Mouse (Mus musculus) CD4-positive helper T cell, adult 2 months (primary cell): ENCODE data around the gene Rgs16.

Experiments used
- DNase-seq: peaks from one replicate; pipeline ENCODE4 v3.0.0-alpha.2; 2012; ENCODE audit warnings: low read depth, missing footprints, low spot score

Gene Rgs16

DNA sequence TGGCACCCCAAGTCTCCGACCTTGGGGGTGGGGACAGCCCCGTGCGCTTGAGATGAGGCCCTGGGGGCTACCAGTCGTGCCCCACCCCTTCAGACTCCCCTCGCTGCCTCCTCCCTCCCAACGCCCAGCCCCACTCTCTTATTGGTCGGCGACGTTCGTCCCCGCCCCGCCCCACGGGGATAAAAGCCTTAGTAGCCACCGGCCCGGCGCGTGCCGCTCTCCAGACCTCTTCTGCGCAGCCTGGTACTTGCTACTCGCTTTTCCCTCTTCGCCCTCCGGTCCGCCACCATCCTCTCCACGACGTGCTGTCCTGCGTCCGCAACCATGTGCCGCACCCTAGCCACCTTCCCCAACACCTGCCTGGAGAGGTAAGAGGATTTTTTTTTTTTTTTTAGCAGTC is at the start of gene Rgs16:
Gene Rgs16, plus strand, starts transcription at position 205 of the 400 bp plus-strand sequence.
- DNase-seq, result peak; percentile 81

DNA sequence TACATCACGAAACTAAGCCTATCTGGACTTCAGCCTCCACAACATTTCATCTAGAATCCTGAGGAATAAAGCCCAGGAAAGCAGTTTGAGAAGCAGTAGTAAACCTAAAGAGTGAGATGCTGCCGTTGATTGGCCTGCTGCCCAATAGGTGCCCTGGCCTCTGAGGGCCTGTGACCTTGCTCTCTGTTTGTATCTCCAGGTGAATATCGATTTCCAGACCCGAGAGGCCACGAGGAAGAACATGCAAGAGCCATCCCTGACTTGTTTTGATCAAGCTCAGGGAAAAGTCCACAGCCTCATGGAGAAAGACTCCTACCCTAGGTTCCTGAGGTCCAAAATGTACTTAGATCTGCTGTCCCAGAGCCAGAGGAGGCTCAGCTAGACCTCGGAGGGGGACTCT is 47.6 kb upstream of the Rgs16 start:
- no peak for DNase-seq

DNA sequence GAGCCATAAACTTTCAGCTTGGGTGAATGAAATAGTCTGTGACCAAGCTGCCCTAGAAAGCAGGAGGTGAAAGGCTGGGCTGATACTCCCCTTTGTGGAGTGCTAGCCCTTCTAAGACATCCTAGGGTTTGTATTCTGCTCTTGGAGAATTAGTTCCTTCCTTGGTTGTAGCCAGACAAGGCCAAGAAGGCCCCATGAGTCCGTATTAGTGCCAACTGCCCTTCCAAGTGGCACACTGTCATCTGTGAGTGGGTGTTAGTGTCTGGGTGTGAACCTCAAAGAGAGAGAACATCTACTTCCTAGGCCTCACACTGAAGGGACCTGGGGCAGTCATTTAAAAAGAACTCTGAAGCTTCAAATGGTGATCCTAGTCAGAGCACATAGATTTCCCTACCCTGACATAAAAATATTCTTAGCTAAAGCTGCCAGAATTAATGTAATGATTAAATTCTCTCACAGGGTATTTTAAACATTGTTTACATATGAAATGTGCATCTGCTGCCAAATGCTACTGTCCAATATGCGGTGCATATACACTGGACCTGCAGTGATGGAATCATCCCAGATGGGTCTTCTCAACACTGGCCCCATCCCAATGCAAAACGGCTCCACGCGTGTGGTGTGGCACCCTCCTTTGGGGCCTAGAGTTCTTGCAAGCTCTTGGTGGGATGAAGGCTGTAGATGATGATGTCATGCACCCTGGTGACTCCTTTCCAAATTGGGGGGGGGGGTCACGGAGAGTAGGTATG is 45.6 kb upstream of the Rgs16 start:
- no peak for DNase-seq

DNA sequence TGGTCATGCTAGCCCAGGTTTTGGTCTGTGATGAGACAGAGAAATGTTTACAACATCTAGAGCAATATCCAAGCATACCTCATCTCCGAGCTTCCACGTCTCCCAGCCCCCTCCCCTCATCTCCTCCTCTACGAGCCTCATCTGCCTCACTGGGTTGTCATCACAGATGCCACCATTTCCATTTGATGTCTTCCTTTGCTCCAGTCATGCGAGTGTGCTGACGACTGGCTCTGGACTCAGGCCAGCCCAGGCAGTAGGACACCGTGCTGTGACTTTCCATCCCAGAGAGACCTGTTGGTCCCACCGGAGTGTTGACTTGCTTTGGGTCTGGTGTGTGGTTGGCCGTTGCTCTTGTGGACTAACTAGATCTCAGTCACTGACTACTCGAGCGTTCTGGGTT is 44.8 kb upstream of the Rgs16 start:
- no peak for DNase-seq

DNA sequence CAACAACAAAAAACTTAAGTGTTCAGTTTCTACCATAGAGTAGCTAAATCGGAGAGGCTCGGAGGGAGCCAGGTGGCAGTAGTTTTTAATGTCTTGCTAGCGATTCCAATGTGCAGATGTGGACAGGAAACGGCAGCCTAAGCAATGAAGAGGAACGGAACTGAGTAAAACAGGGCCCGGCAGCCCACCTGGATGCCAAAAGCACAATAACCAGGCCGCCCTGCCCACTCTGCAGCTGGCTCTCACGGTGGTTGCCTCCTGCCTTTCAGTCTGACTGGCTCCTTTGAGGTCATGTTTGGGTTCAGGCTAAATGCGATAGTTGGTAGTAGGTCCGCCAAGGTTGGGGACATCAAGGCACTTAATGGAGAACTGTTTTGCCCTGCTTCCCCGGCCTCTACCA is 44.1 kb upstream of the Rgs16 start:
- no peak for DNase-seq

DNA sequence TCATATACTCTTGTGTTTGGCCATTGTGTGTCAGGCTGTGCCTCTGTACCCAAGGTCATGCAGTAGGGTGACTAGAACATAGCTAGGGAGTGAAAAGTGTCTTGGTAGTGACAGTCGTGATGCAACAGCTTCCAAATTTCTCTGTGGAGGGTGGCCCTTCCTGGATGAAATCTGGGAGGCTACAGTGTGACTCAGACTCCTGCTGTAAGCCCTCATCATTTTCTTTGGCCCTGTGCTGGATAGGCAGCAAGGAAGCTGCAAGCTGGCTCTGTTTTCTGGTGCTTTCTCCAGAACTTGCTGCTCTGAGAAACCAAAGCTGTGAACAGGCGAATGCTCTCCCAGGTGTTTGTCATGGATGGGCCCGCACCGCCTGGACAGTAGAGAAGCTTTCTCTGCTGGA is 43.6 kb upstream of the Rgs16 start:
- no peak for DNase-seq

DNA sequence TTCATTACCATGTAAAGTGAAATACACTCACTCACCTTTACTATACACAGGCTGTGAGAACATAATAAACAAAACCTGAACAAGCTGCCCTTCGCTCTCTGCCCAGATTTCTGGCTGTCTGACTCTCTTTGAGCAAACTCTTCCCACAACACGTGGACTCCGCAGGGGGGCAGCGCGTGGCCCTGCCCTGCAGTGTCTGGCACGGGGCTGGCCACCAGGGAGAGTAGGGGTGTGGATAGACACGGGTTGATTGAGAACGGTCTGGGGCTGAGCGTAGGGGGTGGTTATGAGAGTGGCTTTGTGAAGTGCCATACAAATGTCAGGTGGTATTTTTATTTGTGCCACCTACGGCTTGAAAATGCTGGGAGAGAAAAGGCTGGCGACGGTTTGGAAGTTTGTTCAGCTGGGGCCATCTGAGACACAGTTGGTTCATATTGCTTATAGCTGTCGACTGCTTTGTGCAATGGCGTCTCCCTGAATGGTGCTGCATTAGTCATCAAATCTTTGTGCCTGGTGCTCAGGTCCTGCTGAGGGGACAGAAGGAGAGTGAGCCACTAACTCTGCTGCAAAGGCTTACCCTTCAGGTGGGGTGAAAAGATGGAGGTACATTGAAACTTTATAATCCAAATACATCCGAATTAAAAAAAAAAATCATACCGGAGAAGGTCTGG is 42.4 kb upstream of the Rgs16 start:
- DNase-seq, result no peak

DNA sequence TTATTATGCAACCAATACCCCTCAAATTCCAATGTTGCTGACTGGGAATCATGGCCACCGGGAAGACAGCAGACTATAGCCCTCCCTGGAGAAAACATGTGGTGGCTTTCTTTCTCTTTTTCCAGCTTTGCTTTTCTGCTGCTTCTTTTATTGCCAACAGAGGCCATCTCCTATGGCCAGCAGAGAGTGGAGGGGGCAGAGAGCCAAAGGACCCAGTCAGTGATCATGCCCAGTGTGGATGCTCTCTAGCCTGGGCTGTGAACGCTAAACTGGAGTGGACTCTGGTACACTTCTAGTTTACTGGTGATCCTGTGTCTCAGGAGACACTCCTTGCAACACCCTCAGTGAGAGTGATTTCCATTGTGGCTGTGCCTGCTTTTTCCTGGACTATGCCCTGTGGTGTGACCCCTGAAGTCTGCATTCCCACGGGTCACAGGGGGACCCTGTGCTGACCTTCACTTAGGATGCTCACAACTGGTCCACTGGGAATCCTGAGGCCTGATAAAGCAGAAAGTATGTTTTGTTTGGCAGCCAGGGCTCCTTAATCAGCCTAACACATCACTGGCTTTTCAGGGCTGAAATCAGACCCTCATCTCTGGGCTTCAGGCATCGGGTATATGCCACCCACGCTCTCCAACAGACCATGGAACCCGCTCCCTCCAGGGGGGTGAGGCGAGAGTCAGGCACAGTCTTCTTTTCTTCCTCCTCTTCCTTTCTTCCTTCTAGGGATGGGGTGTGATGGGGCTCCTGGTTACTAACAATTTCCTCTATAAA is 41.7 kb upstream of the Rgs16 start:
- no peak for DNase-seq

DNA sequence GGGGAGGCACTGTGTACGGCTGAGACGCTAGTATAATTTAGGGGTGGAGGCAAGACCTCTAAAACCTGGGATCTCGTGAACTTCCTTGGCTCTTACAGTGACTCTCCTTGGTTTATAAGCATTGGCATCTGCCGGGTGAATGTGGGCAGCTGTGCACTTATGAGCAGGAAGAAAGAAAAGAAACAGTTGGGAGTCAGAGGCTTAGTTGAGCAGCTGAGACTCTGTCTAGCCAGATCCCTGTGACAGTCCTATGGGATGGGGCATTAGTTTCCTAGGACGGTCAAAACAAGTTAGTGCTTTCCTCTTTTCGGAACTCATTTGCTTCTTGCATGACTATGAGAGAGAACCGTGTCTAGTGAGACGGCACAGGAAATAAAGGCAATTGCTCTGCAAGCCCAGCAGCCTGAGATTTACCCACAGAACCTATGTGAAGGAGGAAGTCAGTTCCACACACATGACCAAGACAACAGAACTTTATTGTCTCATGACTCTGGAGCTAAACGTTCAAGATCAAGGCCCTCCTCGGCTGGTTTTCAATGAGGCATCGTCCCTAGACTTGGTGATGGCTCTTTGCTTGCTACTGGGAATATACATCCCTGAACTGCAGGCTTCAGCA is 39.6 kb upstream of the Rgs16 start:
- no peak for DNase-seq

DNA sequence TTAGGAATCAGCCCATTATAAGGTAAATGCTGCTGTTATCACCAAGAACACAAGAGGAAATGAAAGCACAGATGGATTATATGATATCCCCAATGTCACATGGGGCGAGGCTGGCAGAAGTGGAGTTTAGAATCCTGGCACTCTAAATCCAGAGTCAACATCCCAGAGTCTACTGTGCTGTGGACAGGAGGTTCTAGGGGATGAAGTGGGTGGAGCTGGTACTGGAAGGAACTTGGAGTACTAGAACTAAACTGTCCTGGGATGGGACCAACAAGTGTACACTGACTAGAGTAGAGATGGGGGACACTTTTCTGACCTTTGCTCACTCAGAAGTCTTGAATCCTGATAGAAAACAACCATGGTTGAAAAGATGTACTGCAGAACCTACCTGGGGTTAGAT is 38.7 kb upstream of the Rgs16 start:
- no peak for DNase-seq

DNA sequence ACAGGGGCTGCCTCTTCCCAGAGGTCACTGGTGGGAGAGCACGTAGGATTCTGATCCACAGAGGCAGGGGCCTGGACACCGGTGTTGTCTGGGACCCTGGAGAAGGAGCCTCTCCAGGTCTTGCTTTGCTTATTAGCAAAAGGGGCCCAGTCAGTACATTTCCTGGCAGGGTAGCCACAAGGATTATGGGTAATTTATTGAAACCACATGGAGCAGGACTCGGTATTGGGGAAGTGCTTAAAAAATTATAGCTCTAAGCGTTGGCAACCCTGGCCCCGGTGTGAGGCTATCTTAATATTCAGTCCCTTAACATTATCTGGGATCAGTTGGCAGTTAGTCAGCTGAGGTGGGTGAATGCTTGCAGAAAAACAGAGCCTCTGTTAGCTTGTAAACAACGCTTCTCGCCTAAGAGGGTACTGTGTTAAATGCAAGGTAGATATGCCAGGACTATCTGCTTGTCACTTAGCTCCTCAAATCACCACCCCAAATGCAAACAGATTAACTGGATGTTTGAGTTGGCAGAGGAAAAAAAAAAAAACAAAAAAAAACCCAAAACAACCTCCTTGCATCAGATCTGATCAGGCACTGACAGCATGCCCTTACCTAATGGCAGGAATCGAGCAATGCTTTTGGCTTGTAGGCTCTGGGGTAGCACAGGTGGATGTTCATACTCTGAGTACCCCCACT is 37.8 kb upstream of the Rgs16 start:
- DNase-seq, result no peak

DNA sequence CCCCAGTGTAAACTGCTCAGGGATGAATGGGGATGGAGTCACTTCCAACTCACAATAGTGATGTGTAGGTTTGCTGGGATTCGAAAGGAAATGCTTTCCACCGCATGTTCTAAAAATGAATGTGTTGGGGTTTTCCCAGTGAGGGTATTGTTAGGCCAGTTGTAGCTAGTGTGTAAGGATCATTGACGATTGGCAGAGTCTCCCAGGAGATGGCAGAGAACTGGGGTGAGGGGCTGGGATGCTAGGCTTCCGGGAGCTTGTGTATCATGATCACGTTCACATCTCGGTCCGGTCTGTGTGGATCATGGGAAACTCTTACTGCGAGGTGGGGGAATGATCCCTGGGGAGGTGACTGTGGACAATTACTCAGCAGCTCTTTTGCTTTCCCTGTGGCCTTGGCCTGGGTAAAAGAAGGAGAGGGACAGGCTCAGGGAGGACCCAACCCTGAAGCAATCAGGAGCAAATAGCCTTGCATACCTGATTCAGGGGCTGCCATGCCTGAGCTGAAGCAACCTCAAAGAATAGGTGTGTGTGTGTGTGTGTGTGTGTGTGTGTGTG is 37.2 kb upstream of the Rgs16 start:
- DNase-seq, result peak; percentile 8

DNA sequence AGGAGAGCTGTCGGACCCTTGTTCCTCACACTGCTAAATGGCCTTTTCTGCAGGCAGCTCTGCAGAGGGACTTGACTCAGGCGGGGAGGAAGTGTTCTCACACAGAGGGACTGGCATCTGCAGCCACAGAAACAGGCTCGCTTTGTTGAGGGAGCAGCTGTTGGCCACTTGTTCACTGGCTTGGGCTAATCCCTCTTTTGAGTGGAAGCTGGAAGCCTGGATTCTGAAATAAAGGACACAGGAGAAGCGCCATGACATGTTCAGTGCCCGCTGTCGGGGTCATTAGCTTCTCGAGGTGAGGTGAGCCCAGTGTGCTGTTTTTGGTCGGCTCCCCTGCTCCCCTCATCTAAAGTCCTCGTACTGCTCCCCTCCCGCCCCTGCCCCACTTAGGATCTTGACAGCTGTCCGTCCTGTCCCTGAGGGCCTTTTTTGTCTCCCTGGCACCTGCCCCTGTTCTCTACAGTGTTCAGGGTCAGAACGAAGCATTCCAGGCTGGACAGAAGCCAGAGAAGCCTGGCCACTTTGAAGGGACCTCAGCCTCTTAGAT is 36.6 kb upstream of the Rgs16 start:
- DNase-seq, result no peak

DNA sequence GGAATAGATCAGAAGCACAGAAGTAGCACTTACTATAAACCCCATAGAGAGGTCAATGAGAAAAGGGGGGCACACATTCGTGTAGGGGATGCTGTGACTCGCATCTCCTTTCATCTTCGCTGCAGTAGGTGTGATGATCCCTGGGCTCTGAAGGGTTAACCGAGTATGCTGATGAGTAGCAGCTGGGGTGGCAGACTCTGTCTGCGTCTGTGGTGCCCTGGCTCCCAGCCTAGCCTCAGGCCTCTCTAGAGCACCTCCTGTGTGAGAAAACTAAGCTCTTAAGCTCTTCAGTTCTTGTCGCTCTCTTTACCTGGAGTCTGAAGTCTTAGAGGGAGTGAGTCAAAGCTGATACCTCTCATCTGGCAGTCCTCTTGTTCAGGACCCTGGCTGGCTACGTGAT is 36.0 kb upstream of the Rgs16 start:
- DNase-seq, result no peak

DNA sequence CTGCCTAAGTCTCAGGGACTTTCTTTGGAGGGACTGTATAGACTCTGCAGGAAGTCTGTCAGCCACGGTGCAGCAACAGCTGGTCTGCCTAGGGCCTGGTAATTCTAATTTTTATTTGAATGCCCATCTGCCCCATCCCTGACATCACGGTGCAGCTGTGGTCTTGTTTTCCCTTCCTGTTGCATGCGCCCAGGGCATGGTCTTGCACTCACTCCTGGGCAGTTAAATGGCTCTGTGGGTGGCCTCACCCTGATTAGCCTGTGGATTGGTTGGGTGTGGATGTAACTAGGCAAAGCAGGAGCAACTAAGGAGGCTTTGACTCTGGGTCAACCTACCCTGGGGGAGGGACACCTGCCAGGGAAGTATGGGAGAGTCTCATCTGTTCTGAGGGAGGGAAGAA is 35.2 kb upstream of the Rgs16 start:
- DNase-seq, result no peak

DNA sequence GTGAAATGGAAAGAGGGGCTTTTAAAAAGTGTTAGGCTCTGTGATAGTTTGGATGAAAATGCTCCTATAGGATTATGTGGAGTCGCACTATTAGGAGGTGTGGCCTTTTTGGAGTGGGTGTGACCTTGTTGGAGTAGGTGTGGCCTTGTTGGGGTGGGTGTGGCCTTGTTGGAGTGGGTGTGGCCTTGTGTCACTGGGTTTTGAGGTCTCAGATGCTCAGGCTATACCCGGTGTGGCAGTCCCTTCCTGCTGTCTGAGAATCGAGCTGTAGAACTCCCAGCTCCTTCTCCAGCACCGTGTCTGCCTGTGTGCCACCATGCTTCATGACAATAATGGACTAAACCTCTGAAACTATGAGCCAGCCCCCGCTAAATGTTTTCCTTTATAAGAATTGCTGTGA is 31.5 kb upstream of the Rgs16 start:
- no peak for DNase-seq

DNA sequence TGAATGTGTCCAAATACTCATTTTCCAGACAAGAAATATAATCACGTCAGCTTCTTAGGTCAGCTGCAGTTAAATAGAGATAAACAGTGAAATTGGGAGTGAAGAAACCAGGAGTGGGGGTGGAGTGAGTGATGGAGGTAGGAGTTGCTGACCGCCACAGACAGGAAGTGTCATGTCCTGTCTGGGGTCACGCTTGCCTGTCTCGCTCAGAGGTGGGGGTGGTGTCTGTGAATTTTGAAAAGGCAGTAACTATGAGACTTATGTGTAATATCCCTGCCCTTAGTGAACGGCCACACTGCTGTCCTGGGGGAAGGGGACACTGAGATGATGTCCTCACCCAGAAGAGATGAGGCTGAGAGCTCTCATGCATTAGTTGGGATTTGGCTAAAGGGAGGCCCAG is 30.7 kb upstream of the Rgs16 start:
- no peak for DNase-seq

DNA sequence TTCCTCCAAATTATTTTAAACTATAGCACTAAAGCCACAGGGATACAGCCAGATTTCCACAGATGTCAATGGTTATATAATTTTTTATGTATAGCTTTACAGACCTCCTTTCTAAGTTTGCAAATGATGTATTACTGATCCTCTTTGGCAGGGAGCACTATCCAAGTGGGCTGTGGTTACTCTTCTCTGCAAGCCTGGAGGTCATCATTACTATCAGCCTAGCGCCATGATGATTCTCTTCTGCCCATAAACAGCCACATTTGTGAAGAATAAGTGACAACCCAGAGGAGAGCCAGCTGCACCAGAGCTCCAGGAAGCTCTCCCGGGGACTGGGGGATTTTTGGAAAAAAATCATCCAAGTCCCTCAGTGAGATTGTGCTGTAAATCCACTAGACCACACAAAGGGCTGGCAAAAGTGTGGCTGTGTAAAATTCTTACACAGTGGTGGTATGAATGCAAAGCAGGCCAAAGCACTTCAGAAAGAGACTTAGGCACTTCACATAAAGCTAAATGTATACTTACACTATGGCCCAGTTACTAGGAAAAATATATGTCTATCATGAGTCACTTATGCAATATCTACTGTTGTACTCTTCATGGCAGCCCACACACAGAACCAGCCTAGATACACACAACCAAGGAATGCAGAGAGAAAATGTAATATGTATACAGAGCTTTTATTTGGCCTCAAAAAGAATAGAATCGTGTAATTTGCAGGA is 28.4 kb upstream of the Rgs16 start:
- no peak for DNase-seq

DNA sequence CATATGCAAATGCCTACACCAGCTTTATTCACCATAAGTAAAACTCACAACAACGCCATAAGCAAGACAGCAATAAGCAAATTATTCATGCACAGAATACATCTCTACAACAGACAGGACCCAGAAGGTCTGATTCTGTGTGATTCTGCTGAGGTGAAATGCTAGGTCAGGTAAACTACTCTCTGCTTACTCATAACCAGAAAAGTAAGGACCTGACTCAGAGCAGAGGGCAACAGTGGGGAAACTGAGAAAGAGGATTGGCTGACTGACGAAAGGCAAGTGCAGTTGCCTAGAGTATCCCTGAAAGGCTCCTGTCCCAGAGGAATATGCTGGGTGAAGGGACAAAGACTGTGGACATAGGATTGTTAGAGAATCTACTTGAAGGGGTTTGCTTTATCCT is 27.5 kb upstream of the Rgs16 start:
- DNase-seq, result no peak

DNA sequence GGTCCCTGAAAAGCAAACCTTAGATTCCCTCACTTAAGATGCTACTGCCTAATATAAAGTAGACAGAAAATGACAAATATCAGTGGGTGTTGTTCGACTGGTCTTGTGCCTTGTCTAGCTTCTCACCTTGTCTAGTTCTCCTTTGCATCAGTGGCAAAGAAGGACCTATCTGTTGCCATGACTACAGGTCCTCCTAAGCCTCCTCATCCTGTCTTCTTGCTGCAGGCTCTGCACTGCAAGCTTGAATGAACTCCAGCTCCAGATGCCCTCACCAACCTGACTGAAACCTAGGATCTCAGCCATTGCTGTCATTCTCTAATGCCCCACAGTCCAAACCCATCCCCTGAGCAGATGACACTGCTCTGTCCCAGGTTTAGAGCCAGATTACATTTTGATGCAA is 22.2 kb upstream of the Rgs16 start:
- DNase-seq, result no peak
